Mouse (Mus musculus) heart, postnatal 0 days (tissue): ENCODE measurements around the gene Fut9.

ENCODE experiments used
- CTCF ChIP-seq: IDR thresholded peaks from 2 replicates; pipeline ENCODE4 v1.5.1; 2016; ENCODE audit warnings: antibody characterized with exemption, control low read depth, low read depth
- EP300 ChIP-seq: IDR thresholded peaks from 2 replicates; pipeline ENCODE4 v1.6.1; 2016; ENCODE audit warnings: antibody characterized with exemption, low read depth

- TF ChIP-seq EP300 (no peak), CTCF (no peak)
Observed at GRCm38 (mm10) chr4:25796149-25796548, 3.9 kb downstream of the Fut9 start.
